In genomic region chr7:6358937-6359590, GRCm38 (mm10) we compare ENCODE assay signal across 8 mouse cellular contexts. TPM values are rescaled to one million over a fixed set of nuclear protein-coding genes. Genes with fewer than 3 reads are reported as not detected.
DNase-seq lines count a peak whose midpoint lies in the region; TF ChIP-seq lines count a peak whose summit lies in the region.

No protein-coding gene starts in this region.

- peak; percentile 59 for DNase-seq in kidney, adult 9 months
- no peak for DNase-seq in kidney, adult 18-20 months
- peak; percentile 87 for DNase-seq in brain, adult 2 months (ENCODE audit: low read depth, low spot score)
- peak; percentile 34 to 63 for DNase-seq in heart, postnatal 10 days
- DNase-seq in natural killer cell, adult 2 months (ENCODE audit: low spot score in 2 of 2) = peak; percentile 25 to 34
- no peak for DNase-seq in spleen, postnatal 4 days (ENCODE audit: low spot score in 2 of 2)
- no peak for DNase-seq in thymus, adult 18-20 months

- peak; percentile 36 for TF ChIP-seq CTCF in E14TG2a.4 (conservative IDR thresholded peaks at IDR 0.05; ENCODE audit: low read length)

- peaks cover 9% of the 10 kb centered on the region for H3K36me3 ChIP-seq in E14TG2a.4 (ENCODE audit: insufficient read depth, low read length)

- no peak overlapping the region for H3K4me3 ChIP-seq in E14TG2a.4 (replicated peaks; ENCODE audit: low read length)

- no peaks in the 10 kb centered on the region for H3K9me3 ChIP-seq in E14TG2a.4 (ENCODE audit: low read length)

- intact Hi-C loops in heart, postnatal 10 days (cut with DNase I) = loop anchor here (1.0 to 10.0 kb wide), 4 partner anchors 71 to 578 kb away; no protein-coding TSS in a partner anchor

- H3K4me1 ChIP-seq in E14TG2a.4 (replicated peaks; ENCODE audit: low read depth, low read length) = peaks cover 27% of the 10 kb centered on the region

- H3K27me3 ChIP-seq in E14TG2a.4 (ENCODE audit: insufficient read depth, low read length) = no peaks in the 10 kb centered on the region

RNA-seq across cellular contexts. Expression of gene Zfp78, which starts 4.0 kb away (rescaled TPM):
- total RNA-seq in heart, postnatal 10 days (2021) = 1 to 10 TPM; 1.3 to 2.4 TPM

RNA-seq across cellular contexts. Expression of gene Gm3854, which starts 15.5 kb away (rescaled TPM):
- total RNA-seq in heart, postnatal 10 days (2021) = under 1 TPM; 0.14 to 0.27 TPM

RNA-seq across cellular contexts. Expression of gene Zfp28, which starts 24.0 kb away (rescaled TPM):
- total RNA-seq in heart, postnatal 10 days (2021) = 1 to 10 TPM; 4.3 to 4.5 TPM

RNA-seq across cellular contexts. Expression of gene Zfp583, which starts 28.0 kb away (rescaled TPM):
- 1 to 10 TPM; 1.5 to 1.9 TPM for total RNA-seq in heart, postnatal 10 days (2021)

RNA-seq across cellular contexts. Expression of gene Smim17, which starts 39.5 kb away (rescaled TPM):
- not detected for total RNA-seq in heart, postnatal 10 days (2021)

Comparison
In these comparisons a context has a peak if more than half of its experiments do, and no peak if none do; other contexts are left out.
1. DNase-seq: peak in kidney, adult 9 months (single experiment), brain, adult 2 months (single experiment), heart, postnatal 10 days (2 of 2) and natural killer cell, adult 2 months (2 of 2); none in kidney, adult 18-20 months (single experiment), spleen, postnatal 4 days (0 of 2) and thymus, adult 18-20 months (0 of 2).